Mouse (Mus musculus): Measurements from ENCODE around the gene Rad1. TPM values are rescaled to one million over a fixed set of nuclear protein-coding genes. Genes with fewer than 3 reads are reported as not detected.
"Not testable (repeated sequence)": the region's sequence is repeated elsewhere in the genome, so short reads cannot be mapped to it uniquely, and the experiment has no call there.

Gene Rad1
- total RNA-seq, 4 experiments from 2014 or later, result 7.7 to 10.3 (median 8.3) TPM

GRCm38 (mm10) chr15:10506099-10506498 lies 20.3 kb downstream of the Rad1 start:
- DNase-seq (ENCODE audit: low spot score), result peak; percentile 41

DNA sequence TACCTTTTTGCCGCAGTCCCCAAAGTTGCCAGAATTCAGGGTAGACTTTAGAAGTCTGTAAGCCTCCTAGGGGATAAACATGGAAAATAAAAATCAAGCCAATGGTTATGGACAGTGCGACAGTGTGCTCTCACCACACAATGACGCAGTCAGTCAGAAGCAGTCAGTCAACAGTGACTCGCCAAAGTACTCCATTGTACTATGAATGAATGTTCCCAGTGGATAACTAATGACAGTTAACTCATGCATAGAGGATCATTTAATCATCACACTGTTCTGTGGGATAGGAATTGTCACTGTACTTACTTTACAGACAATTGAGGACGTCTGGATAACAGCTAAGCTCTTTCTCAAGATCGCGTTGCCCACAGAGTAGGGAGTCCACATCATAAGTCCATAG lies 29.3 kb downstream of the Rad1 start:
- no peak for DNase-seq (ENCODE audit: low spot score)

DNA sequence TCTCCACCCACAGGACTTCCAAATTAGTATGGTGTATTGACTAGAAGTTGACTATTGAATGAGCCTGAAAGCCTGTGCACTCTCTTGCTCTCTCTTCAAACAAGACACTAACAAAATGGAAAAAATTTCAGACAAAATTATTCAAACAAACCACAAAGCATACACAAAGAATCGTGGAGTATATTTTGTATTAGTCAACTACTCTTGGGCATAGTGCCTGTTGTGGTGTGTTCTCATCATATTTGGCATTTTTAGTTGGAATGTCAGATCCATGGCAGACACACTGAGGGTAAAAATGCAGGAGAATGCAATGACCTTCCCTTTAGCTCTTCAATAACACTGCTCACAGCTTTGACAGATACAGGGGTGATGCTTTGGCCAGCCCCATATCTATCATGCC lies 40.1 kb downstream of the Rad1 start:
- DNase-seq (ENCODE audit: low spot score), result no peak

DNA sequence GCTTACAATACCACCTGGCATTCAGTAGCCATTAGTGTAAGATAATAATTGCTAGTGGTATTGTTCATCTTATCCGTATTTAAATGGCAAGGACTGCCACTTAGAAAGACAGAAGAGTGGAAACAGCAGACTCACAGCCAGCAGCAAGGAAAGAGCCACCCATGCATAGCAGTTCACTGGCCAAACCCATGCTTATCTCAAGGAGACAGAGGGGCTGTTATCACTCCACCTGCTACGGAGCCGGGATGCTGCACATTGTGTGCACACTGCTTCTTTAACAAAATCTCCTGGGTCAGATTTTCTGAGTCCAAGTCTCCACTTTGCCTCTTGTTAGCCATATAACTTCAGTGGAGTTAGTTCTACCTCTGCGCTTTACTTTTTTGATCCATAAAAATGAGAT lies 45.5 kb downstream of the Rad1 start:
- DNase-seq (ENCODE audit: low spot score), result no peak

GRCm38 (mm10) chr15:10533361-10533760 lies 47.5 kb downstream of the Rad1 start:
- DNase-seq (ENCODE audit: low spot score), result not testable (repeated sequence)

DNA sequence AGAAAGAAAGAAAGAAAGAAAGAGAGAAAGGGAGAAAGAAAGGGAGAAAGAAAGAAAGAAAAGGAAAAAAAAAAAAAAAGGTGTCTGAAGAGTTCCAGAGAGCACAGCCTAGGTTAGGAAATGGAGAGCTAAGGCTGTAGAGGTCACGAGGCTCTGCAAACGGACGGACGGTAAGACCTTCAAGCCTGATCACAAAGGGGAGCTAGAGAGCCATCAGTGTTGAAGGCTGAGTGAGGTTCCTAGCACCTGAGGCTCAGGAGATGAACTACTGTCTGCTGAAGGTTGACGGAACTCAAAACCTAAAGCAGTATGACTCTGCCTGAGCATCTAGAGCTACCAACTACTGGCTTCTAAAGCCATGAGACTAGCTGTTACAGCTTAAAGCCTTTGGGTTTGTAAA lies 48.8 kb downstream of the Rad1 start:
- DNase-seq (ENCODE audit: low spot score), result no peak

DNA sequence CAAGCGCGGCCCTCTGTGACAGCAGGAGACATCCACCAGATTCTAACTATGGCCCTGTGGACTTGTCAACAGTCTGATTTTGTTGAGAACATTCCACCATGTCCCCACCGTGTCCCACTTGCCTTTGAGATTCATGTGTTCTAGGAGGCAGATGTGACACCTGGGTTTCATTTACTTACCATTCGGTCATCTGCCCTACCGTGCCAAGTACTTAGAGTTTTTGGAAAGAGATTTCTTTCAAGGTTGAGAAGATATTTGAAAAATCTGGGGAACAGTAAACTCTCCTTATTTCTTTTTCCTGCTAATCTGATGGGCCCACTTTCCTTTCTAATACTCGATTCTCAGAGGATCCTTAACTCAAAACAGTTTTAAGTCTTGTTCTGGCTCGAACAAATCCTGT lies 50.2 kb downstream of the Rad1 start:
- no peak for DNase-seq (ENCODE audit: low spot score)

DNA sequence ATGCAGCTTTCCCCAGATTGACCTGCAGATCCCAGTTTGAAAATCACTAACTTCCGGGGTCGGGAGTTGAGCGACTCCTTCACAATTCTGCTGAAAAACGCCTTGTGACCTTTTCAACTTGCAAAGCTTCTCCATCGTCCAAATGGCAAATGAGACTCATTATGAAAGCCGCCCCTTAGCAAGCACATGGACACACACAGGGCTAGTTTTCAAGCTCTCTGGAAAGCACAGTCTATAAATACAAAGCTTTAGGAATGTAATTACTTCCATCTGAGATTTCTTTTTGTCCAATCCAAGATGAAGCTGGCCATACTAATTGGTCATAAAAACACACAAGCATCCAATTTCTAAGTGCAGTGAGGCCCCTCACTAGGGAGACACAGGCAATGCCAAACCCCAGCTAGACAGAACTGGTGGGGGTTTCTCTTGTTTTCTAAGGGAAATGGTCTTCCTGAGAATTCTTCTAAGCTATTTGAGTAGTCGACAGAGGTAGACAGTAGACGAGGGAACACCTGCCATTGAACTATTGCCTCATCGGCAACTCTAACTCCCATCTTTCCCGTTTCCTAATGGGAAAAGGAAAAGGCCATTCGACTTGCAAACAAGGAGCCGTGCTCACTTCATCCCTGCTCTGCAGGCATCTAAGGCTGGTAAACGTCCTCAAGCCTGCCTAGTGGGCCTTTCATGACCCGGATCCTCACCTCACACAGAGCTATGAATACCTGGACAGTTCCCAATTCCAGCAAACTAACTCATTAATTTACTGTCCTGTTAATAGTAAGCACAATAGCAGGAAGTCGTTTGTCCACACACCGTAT lies 54.7 kb downstream of the Rad1 start:
- DNase-seq (ENCODE audit: low spot score), result no peak

Other genes starting within 250 kb of the Rad1 start
- gene Gm21973, start 160.6 kb upstream of the Rad1 start, total RNA-seq (2022), result not detected
- gene Agxt2, start 127.5 kb upstream of the Rad1 start, total RNA-seq (2022), result not detected
- 10 to 100 TPM; 32.7 to 37.0 (median 35.8) TPM for gene Dnajc21, start 15.5 kb upstream of the Rad1 start, total RNA-seq (2022)
- 10 to 100 TPM; 16.9 to 20.8 (median 19.0) TPM for gene Brix1, start 71 bp upstream of the Rad1 start, total RNA-seq (2022)
- not detected for gene Ttc23l, start 72.7 kb downstream of the Rad1 start, total RNA-seq (2022)
- gene Rai14, start 228.6 kb downstream of the Rad1 start, total RNA-seq (2022), result 1 to 10 TPM; 3.3 to 4.1 (median 3.6) TPM